Mouse (Mus musculus) liver, embryonic 14.5 days (tissue): Measurements from ENCODE around the gene Olfr520. TPM values are rescaled to one million over a fixed set of nuclear protein-coding genes. Genes with fewer than 3 reads are reported as not detected.

Source experiments
- ATAC-seq: fragments of 200-750 bp; cut with Nextera tagmentation; 2 replicates; pipeline ENCODE4 v1.8.0; 2017; ENCODE audit warnings: moderate number of reproducible peaks, mild to moderate bottlenecking, moderate library complexity; ENCODE audit not compliant: insufficient read depth
- DNase-seq, 3 experiments: peaks; one replicate each; pipeline ENCODE4 v3.0.0-alpha.2; 2012 to 2013; ENCODE audit warnings: low read depth in 3 of 3, low spot score in 3 of 3
- H3K27ac ChIP-seq: fragments of 300-500 bp; sonication (generic); 2 replicates; pipeline ENCODE4 v1.5.1; 2014; ENCODE audit warnings: moderate library complexity, mild to moderate bottlenecking, control low read depth, inconsistent platforms
- H3K27me3 ChIP-seq: fragments of 300-500 bp; sonication (generic); 2 replicates; pipeline ENCODE4 v1.6.1; 2014; ENCODE audit warnings: mild to moderate bottlenecking, low read length, moderate library complexity; ENCODE audit not compliant: control insufficient read depth, insufficient read depth
- H3K36me3 ChIP-seq: fragments of 300-500 bp; sonication (generic); replicated peaks from 2 replicates; pipeline ENCODE4 v1.6.1; 2014; ENCODE audit warnings: low read depth; ENCODE audit not compliant: control insufficient read depth, insufficient read depth
- H3K4me1 ChIP-seq, 2 experiments: fragments of 200-500 bp in 1 of 2; fragments of 300-500 bp in 1 of 2; sonication (generic) in 1 of 2; replicated peaks; 2 replicates each; pipeline ENCODE4 v1.6.1; 2012 to 2014; ENCODE audit warnings: antibody characterized with exemption in 1 of 2, inconsistent platforms in 1 of 2, low read length in 1 of 2; ENCODE audit not compliant: control insufficient read depth in 2 of 2, insufficient read depth in 2 of 2
- H3K4me2 ChIP-seq: fragments of 300-500 bp; sonication (generic); 2 replicates; pipeline ENCODE4 v1.6.1; 2014; ENCODE audit warnings: low read depth, mild to moderate bottlenecking, control low read depth, moderate library complexity
- H3K4me3 ChIP-seq, 2 experiments: fragments of 200-500 bp in 1 of 2; fragments of 300-500 bp in 1 of 2; sonication (generic) in 1 of 2; 2 replicates each; pipeline ENCODE4 v1.5.1; 2012 to 2014; ENCODE audit warnings: low read depth in 2 of 2, low read length in 2 of 2, mild to moderate bottlenecking in 2 of 2, control low read depth in 1 of 2, inconsistent platforms in 1 of 2, moderate library complexity in 1 of 2; ENCODE audit not compliant: insufficient read depth in 1 of 2
- H3K9ac ChIP-seq: fragments of 300-500 bp; sonication (generic); replicated peaks from 2 replicates; pipeline ENCODE4 v1.6.1; 2014; ENCODE audit warnings: mild to moderate bottlenecking, control low read depth, moderate library complexity
- H3K9me3 ChIP-seq: fragments of 300-500 bp; sonication (generic); 2 replicates; pipeline ENCODE4 v1.6.1; 2016; ENCODE audit warnings: low read length, mixed read lengths; ENCODE audit not compliant: control insufficient read depth
- CTCF ChIP-seq: IDR thresholded peaks from 2 replicates; pipeline ENCODE4 v1.5.1; 2016; ENCODE audit warnings: antibody characterized with exemption, low read depth, control low read depth
- EP300 ChIP-seq: IDR thresholded peaks from 2 replicates; pipeline ENCODE4 v1.6.1; 2016; ENCODE audit warnings: antibody characterized with exemption, low read depth
- WGBS: fragments of 180-500 bp; shearing (Covaris S2); extraction: QIAGEN DNeasy Blood & Tissue Kit; methylation state at CpG from one replicate; pipeline ENCODE4 v1.1.7; 2014; ENCODE audit not compliant: insufficient replicate concordance; 5-methylcytosine and 5-hydroxymethylcytosine counted together
- polyA plus RNA-seq, 2 experiments: library from polyadenylated mRNA; depleted of rRNA in 1 of 2; stranded (reverse) in 1 of 2; unstranded in 1 of 2; fragments of >200 nt; fragmentation: Nextera tagmentation in 1 of 2; extraction: Ambion mirVana in 1 of 2; gene quantifications; 2 replicates each; pipeline versions ENCODE4 v1.2.1 to v1.2.3; 2012 to 2014

The Olfr520 gene
- polyA plus RNA-seq (2012; rRNA removed) = not detected in 2 replicates
- polyA plus RNA-seq (2014; fragmentation: Nextera tagmentation; extraction: Ambion mirVana) = not detected in 2 replicates

DNA sequence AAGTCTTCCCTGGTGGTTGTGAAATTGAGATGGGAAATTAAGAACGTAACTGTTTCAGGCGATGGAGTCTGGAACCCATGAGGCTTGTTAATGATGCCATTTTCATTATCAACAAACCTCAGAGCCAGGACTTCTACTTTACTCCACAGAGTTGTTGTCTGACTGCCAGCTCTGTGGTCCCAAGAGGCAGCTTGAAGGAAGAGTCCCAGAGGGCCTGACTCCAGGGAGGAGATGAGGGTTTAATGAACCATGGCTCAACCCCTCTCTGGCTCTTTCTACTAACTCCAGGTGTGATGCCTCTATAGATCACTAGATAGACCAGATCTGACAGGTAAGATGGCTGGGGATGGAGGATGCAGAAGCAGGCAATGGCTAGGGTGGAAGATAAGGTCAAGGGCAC, at the start of gene Olfr520:
TSS of gene Olfr520 (plus strand) at position 301 of the 400 bp plus-strand sequence.
- H3K4me2 ChIP-seq = no peak within 1 kb of the TSS
- H3K27ac ChIP-seq = no peak within 1 kb of the TSS
- no peak within 1 kb of the TSS for H3K9ac ChIP-seq
- no peak within 1 kb of the TSS for H3K4me3 ChIP-seq
- no peaks in the 10 kb centered on the region for H3K9me3 ChIP-seq
- 55% methylated on average over 2 of the region's 2 CpGs for WGBS
- no peaks in the 10 kb centered on the region for H3K27me3 ChIP-seq
- ATAC-seq (no peak), DNase-seq (no peak)
- H3K4me1 ChIP-seq = peaks cover 0 to 7% of the 10 kb centered on the region in 2 experiments; a peak in 2 of 4 replicates
- TF ChIP-seq CTCF = no peak
- no peak for TF ChIP-seq EP300
- H3K36me3 ChIP-seq = no peaks in the 10 kb centered on the region

- no peak overlapping the region for H3K27ac ChIP-seq
- ATAC-seq = no peak
- no peak for DNase-seq
- no peaks in the 10 kb centered on the region for H3K27me3 ChIP-seq
- no peaks in the 10 kb centered on the region for H3K4me1 ChIP-seq
- no peak overlapping the region for H3K9ac ChIP-seq
- H3K9me3 ChIP-seq = no peaks in the 10 kb centered on the region
- H3K4me3 ChIP-seq = no peak overlapping the region
- 64% methylated on average over 5 of the region's 5 CpGs for WGBS
- TF ChIP-seq CTCF = no peak
- TF ChIP-seq EP300 = no peak
- no peaks in the 10 kb centered on the region for H3K36me3 ChIP-seq
- no peak overlapping the region for H3K4me2 ChIP-seq
Observed at GRCm38 (mm10) chr7:99680771-99681170, 49.3 kb upstream of the Olfr520 start.

GRCm38 (mm10) chr7:99684086-99684485, 46.0 kb upstream of the Olfr520 start:
- ATAC-seq (no peak), DNase-seq (no peak)
- Histone ChIP-seq H3K9ac (no peak overlapping the region), H3K9me3 (no peaks in the 10 kb centered on the region), H3K27me3 (no peaks in the 10 kb centered on the region), H3K36me3 (no peaks in the 10 kb centered on the region), H3K4me3 (no peak overlapping the region), H3K4me1 (no peaks in the 10 kb centered on the region), H3K4me2 (no peak overlapping the region), H3K27ac (no peak overlapping the region)
- TF ChIP-seq EP300 = no peak
- no peak for TF ChIP-seq CTCF
- WGBS = 59% methylated on average over 4 of the region's 4 CpGs

- DNase-seq (no peak), ATAC-seq (no peak)
- no peak overlapping the region for H3K4me2 ChIP-seq
- H3K4me3 ChIP-seq = no peak overlapping the region
- no peaks in the 10 kb centered on the region for H3K9me3 ChIP-seq
- no peak overlapping the region for H3K9ac ChIP-seq
- no peaks in the 10 kb centered on the region for H3K27me3 ChIP-seq
- H3K4me1 ChIP-seq = no peaks in the 10 kb centered on the region
- WGBS = 59% methylated on average over 7 of the region's 7 CpGs
- no peak for TF ChIP-seq CTCF
- no peak overlapping the region for H3K27ac ChIP-seq
- no peaks in the 10 kb centered on the region for H3K36me3 ChIP-seq
Observed at GRCm38 (mm10) chr7:99690819-99691218, 39.3 kb upstream of the Olfr520 start.

DNA sequence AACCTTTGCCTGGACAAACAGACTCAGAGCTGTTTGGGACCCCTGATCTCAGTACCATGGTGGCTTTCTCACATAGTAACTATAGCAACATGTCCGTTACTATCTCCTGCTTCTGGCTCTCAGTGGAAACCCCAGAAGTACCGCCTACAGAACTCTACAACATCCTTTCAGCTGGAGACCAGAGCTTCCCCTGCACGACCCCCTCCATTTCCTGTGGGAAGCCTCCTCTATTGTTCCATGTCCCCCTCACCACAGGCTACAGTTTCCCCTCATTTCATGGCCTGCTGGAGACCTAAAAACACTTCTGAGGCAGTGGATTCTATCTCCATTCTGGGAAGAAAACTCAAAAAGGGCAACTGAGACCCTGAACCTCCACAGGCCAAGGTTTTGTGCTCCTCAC, 37.7 kb upstream of the Olfr520 start:
- 14% methylated on average over 3 of the region's 3 CpGs for WGBS
- no peak for ATAC-seq
- H3K36me3 ChIP-seq = no peaks in the 10 kb centered on the region

More for the DNA sequence above, 37.7 kb upstream of the Olfr520 start:
- H3K4me1 ChIP-seq = no peaks in the 10 kb centered on the region
- H3K4me3 ChIP-seq = no peak overlapping the region
- no peaks in the 10 kb centered on the region for H3K27me3 ChIP-seq
- H3K4me2 ChIP-seq = no peak overlapping the region
- DNase-seq = no peak
- H3K27ac ChIP-seq = no peak overlapping the region
- H3K9ac ChIP-seq = no peak overlapping the region
- H3K9me3 ChIP-seq = no peaks in the 10 kb centered on the region
- TF ChIP-seq EP300 (no peak), CTCF (no peak)
